Mouse (Mus musculus) granulocyte monocyte progenitor cell, adult 5-6 weeks (primary cell): ENCODE measurements around the gene Ccdc32. TPM values are rescaled to one million over a fixed set of nuclear protein-coding genes. Genes with fewer than 3 reads are reported as not detected.

ENCODE experiments used
- total RNA-seq, 2 experiments: library from RNA; stranded (forward) in 1 of 2; stranded (reverse) in 1 of 2; fragments of 200-712, 200-1000 nt in 1 of 2; fragments of >200 nt in 1 of 2; fragmentation: Nextera tagmentation in 1 of 2; gene quantifications; 2 replicates each; pipeline ENCODE4 v1.2.3; 2014 to 2017

The Ccdc32 gene
- total RNA-seq, 2 experiments from 2014 or later, result 11.5 to 14.4 TPM

Other genes starting within 250 kb of the Ccdc32 start
- not detected in 2 replicates for gene Disp2, start 249.7 kb downstream of the Ccdc32 start, total RNA-seq (2014; fragmentation: Nextera tagmentation)
- gene Disp2, start 249.7 kb downstream of the Ccdc32 start, total RNA-seq (2017), result not detected in 2 replicates
- 57.9 and 61.3 TPM in 2 replicates for gene Knstrn, start 215.4 kb downstream of the Ccdc32 start, total RNA-seq (2014; fragmentation: Nextera tagmentation)
- gene Knstrn, start 215.4 kb downstream of the Ccdc32 start, total RNA-seq (2017), result 190 and 228 TPM in 2 replicates
- 59.9 and 60.9 TPM in 2 replicates for gene Ivd, start 167.4 kb downstream of the Ccdc32 start, total RNA-seq (2014; fragmentation: Nextera tagmentation)
- 34.6 and 45.3 TPM in 2 replicates for gene Ivd, start 167.4 kb downstream of the Ccdc32 start, total RNA-seq (2017)
- gene Bahd1, start 129.0 kb downstream of the Ccdc32 start, total RNA-seq (2014; fragmentation: Nextera tagmentation), result 10.1 and 12.3 TPM in 2 replicates
- 4.6 and 4.8 TPM in 2 replicates for gene Bahd1, start 129.0 kb downstream of the Ccdc32 start, total RNA-seq (2017)
- gene Chst14, start 102.9 kb downstream of the Ccdc32 start, total RNA-seq (2014; fragmentation: Nextera tagmentation), result 8.4 and 11.4 TPM in 2 replicates
- 1.4 and 1.5 TPM in 2 replicates for gene Chst14, start 102.9 kb downstream of the Ccdc32 start, total RNA-seq (2017)
- 15.8 and 16.0 TPM in 2 replicates for gene Rpusd2, start 5.4 kb upstream of the Ccdc32 start, total RNA-seq (2014; fragmentation: Nextera tagmentation)
- gene Rpusd2, start 5.4 kb upstream of the Ccdc32 start, total RNA-seq (2017), result 15.0 and 15.8 TPM in 2 replicates
- 42.2 and 46.8 TPM in 2 replicates for gene Knl1, start 17.7 kb upstream of the Ccdc32 start, total RNA-seq (2014; fragmentation: Nextera tagmentation)
- gene Knl1, start 17.7 kb upstream of the Ccdc32 start, total RNA-seq (2017), result 71.1 and 76.1 TPM in 2 replicates
- gene Rad51, start 83.4 kb upstream of the Ccdc32 start, total RNA-seq (2014; fragmentation: Nextera tagmentation), result 50.7 and 71.9 TPM in 2 replicates
- 32.2 and 36.3 TPM in 2 replicates for gene Rad51, start 83.4 kb upstream of the Ccdc32 start, total RNA-seq (2017)
- gene Rmdn3, start 127.6 kb upstream of the Ccdc32 start, total RNA-seq (2014; fragmentation: Nextera tagmentation), result 25.4 and 27.2 TPM in 2 replicates
- 31.6 and 34.3 TPM in 2 replicates for gene Rmdn3, start 127.6 kb upstream of the Ccdc32 start, total RNA-seq (2017)
- 1.3 TPM in 1 of 2 replicates, not detected in the other for gene Gchfr, start 138.4 kb upstream of the Ccdc32 start, total RNA-seq (2014; fragmentation: Nextera tagmentation)
- gene Gchfr, start 138.4 kb upstream of the Ccdc32 start, total RNA-seq (2017), result 1.2 TPM in 1 of 2 replicates, not detected in the other
- gene Gm14137, start 145.1 kb upstream of the Ccdc32 start, total RNA-seq (2014; fragmentation: Nextera tagmentation), result not detected in 2 replicates
- not detected in 2 replicates for gene Gm14137, start 145.1 kb upstream of the Ccdc32 start, total RNA-seq (2017)
- gene Zfyve19, start 179.2 kb upstream of the Ccdc32 start, total RNA-seq (2014; fragmentation: Nextera tagmentation), result 49.0 and 76.4 TPM in 2 replicates
- 66.1 and 83.0 TPM in 2 replicates for gene Zfyve19, start 179.2 kb upstream of the Ccdc32 start, total RNA-seq (2017)
- gene Dnajc17, start 179.4 kb upstream of the Ccdc32 start, total RNA-seq (2014; fragmentation: Nextera tagmentation), result 18.6 and 22.0 TPM in 2 replicates
- gene Dnajc17, start 179.4 kb upstream of the Ccdc32 start, total RNA-seq (2017), result 57.1 and 60.6 TPM in 2 replicates
- not detected in 2 replicates for gene Ppp1r14d, start 200.5 kb upstream of the Ccdc32 start, total RNA-seq (2014; fragmentation: Nextera tagmentation)
- not detected in 2 replicates for gene Ppp1r14d, start 200.5 kb upstream of the Ccdc32 start, total RNA-seq (2017)
- gene Spint1, start 208.0 kb upstream of the Ccdc32 start, total RNA-seq (2014; fragmentation: Nextera tagmentation), result not detected in 2 replicates
- 0.15 TPM in 1 of 2 replicates, not detected in the other for gene Spint1, start 208.0 kb upstream of the Ccdc32 start, total RNA-seq (2017)
- not detected in 2 replicates for gene Rhov, start 241.9 kb upstream of the Ccdc32 start, total RNA-seq (2014; fragmentation: Nextera tagmentation)
- gene Rhov, start 241.9 kb upstream of the Ccdc32 start, total RNA-seq (2017), result 0.26 and 0.65 TPM in 2 replicates